Mouse (Mus musculus): ENCODE results near the gene Tom1.

- 0 out of 2 replicates have a peak, but pooled peaks have one; percentile 23 for TF ChIP-seq CTCF (IDR thresholded peaks at IDR 0.05; ENCODE audit: low read depth)
- no peak for TF ChIP-seq EP300 (IDR thresholded peaks at IDR 0.05; ENCODE audit: low read depth)
These were observed 9.7 kb upstream of the Tom1 start for GRCm38 (mm10) chr8:75023660-75024316.
